Mouse (Mus musculus) gastrocnemius, postnatal 14 days (tissue): ENCODE data around the gene Pear1. TPM values are rescaled to one million over a fixed set of nuclear protein-coding genes. Genes with fewer than 3 reads are reported as not detected.
A peak's percentile ranks its signal among the peaks of the same experiment; 100 is the strongest.

Source experiments
- DNase-seq: peaks from one replicate; pipeline ENCODE4 v3.0.0; 2021; ENCODE audit warnings: mixed read lengths
- intact Hi-C: fragments of 180-260 bp; cut with DNase I; formaldehyde crosslinking; loops from one replicate; pipeline ENCODE4 v1.15.1; 2025; ENCODE audit warnings: low total_unique reads
- total RNA-seq, 2 experiments: library from RNA; stranded (reverse); gene quantifications; 2 replicates each; pipeline ENCODE4 v1.2.3; 2021

Pear1 gene
- total RNA-seq, 2 experiments from 2014 or later, result 14.4 to 17.9 TPM

DNA sequence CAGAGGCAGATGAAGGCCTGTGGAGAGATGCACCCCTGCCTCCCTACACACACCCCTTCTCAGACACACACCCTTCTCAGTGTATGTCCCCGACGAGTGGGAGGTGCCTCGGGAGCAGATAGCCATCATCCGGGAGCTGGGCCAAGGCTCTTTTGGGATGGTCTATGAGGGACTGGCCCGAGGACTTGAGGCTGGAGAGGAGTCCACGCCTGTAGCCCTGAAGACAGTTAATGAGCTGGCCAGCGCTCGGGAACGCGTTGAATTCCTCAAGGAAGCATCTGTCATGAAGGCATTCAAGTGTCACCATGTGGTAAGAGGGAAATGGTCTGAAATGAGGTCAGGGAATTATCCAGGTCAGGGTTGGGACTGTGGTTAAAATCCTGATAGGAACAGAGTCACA is 11.2 kb downstream of the Pear1 start:
- intact Hi-C loops, result loop anchor here (10.0 kb wide), 1 partner anchor 58 kb away; no protein-coding TSS in a partner anchor
- DNase-seq, result peak; percentile 34

DNA sequence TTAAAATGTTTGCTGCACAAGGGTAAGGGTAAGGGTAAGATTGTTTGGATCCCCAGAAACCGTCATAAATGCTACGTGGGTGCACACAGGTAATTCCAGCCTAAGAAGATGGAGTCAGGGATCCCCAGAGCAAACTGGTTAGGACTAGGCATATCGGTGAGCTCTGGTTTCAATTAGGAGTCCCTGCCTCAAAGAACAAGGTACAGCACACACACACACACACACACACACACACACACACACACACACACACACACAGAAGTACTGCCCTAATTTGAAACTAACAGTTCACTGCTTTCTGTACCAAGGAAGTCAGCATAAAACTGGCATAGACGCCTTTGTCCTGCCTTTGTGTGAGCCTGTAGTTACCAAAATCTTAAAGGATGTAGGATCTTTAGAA is 11.7 kb downstream of the Pear1 start:
- intact Hi-C loops, result loop anchor here (10.0 kb wide), 1 partner anchor 58 kb away; no protein-coding TSS in a partner anchor
- no peak for DNase-seq

DNA sequence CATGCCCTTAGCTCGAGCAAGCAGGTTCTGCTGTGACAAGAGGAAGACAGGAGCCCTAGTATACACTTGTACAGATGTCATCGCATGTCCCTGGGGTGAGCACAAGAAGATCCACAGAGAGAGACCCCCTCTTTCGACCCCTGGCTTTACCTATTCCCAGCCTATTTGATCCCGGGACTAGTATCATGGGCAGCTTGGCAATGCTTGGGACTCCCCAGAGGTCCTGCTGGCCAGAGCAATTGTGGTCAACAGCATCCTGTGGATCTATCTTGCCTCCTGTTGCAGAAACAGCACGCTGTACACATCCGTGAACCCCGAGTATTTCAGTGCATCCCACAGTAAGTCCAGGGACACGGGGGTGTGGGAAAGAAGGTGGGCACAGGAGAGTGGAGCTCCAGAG is 12.8 kb downstream of the Pear1 start:
- intact Hi-C loops, result loop anchor here (10.0 kb wide), 1 partner anchor 56 kb away; no protein-coding TSS in a partner anchor
- DNase-seq, result no peak

GRCm38 (mm10) chr3:87809322-87809962 is 14.7 kb downstream of the Pear1 start:
- intact Hi-C loops, result no loop called here
- no peak for DNase-seq

DNA sequence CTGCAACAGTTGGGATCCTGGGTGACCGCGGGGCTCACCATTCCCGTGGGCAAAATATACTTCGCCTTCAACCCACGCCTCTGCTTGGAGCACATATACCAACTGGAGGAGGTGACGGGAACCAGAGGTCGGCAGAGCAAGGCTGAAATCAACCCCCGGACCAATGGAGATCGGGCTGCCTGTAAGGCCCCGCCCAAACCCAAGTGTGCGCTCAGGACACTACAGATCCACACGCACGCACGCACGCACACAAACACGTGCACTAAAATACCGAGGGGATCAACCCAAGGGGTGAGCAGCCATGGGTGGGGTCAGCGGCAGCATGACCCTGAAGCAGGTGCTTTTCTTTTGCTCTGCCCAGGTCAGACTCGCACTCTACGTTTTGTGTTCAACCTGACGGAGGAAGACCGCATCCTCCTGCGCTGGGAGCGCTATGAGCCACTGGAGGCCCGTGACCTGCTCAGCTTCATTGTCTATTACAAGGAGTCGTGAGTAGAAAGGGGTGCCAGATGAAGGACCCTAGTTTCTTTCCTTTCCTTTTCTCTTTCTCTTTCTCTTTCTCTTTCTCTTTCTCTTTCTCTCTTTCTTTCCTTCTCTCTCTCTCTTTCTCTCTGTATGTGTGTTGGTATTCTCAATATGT is 19.9 kb downstream of the Pear1 start:
- intact Hi-C loops, result no loop called here
- no peak for DNase-seq

- no peak for DNase-seq
Measured at GRCm38 (mm10) chr3:87801681-87802080, 22.4 kb downstream of the Pear1 start.

GRCm38 (mm10) chr3:87796736-87797334 is 27.3 kb downstream of the Pear1 start, which contains the start of gene Insrr:
TSS of gene Insrr (plus strand) at chr3:87796951.
- DNase-seq, result peak; percentile 61

More at GRCm38 (mm10) chr3:87801681-87802080, 22.4 kb downstream of the Pear1 start:
- intact Hi-C loops, result no loop called here

GRCm38 (mm10) chr3:87795336-87796277 is 28.5 kb downstream of the Pear1 start:
- intact Hi-C loops, result no loop called here
- peak; percentile 65 for DNase-seq

More at GRCm38 (mm10) chr3:87796736-87797334, 27.3 kb downstream of the Pear1 start, which contains the start of gene Insrr:
- intact Hi-C loops, result no loop called here

GRCm38 (mm10) chr3:87794922-87795325 is 29.2 kb downstream of the Pear1 start, which contains the start of gene Ntrk1:
TSS of gene Ntrk1 (minus strand) at chr3:87795162.
- no peak for DNase-seq
- intact Hi-C loops, result no loop called here

DNA sequence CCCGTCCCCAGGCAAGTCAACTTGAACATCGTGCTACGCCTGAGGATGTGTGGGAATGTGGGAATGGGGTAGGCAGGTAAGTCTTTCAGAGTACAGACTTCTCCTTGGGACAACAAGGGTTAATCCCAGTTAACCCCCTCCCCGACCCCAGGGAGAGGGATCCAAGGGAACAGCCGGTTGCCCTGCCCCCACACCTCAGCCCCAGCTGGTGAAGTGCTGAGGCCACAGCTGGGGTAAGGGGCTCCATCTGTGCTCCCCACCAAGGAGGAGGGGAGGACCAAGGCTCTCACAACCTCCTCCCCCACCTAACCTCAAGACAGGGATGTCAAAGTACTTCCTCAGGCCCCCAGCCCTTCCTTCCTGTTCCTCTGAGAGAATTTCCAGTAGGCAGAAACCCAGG is 34.3 kb downstream of the Pear1 start:
- no peak for DNase-seq
- intact Hi-C loops, result no loop called here

GRCm38 (mm10) chr3:87789248-87789647 is 34.9 kb downstream of the Pear1 start:
- intact Hi-C loops, result no loop called here
- no peak for DNase-seq

GRCm38 (mm10) chr3:87785626-87786214 is 38.4 kb downstream of the Pear1 start:
- DNase-seq, result no peak
- intact Hi-C loops, result no loop called here

GRCm38 (mm10) chr3:87785156-87785555 is 39.0 kb downstream of the Pear1 start:
- intact Hi-C loops, result no loop called here
- DNase-seq, result no peak

- DNase-seq, result no peak
- intact Hi-C loops, result no loop called here
Measured at GRCm38 (mm10) chr3:87783282-87784023, 40.7 kb downstream of the Pear1 start.

DNA sequence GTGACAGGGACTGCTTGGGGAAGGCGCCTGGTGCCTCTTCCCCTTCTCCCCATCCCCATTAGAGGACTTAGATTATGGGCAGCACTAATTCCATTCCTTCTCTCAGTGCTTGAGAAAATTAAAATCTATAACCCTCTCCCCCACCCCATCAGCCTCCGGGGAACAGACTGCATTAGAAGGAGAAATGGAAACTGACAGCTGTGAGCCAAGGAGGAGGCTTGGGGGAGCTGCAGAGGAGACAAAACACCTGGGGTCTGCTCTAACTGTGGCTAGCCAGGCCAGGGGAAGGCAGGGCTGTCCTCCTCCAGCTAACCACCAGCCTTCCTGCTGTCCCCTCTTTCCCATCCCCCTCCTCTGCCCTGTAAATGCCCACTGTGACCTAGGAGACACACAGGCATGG is 45.0 kb downstream of the Pear1 start:
- intact Hi-C loops, result no loop called here
- no peak for DNase-seq

GRCm38 (mm10) chr3:87778283-87778682 is 45.8 kb downstream of the Pear1 start:
- no peak for DNase-seq
- intact Hi-C loops, result no loop called here

GRCm38 (mm10) chr3:87771088-87771487 is 53.0 kb downstream of the Pear1 start:
- intact Hi-C loops, result loop anchor here (5.0 kb wide), 1 partner anchor 71 kb away; no protein-coding TSS in a partner anchor
- DNase-seq, result no peak

GRCm38 (mm10) chr3:87770280-87770679 is 53.8 kb downstream of the Pear1 start:
- no peak for DNase-seq
- intact Hi-C loops, result loop anchor here (5.0 kb wide), 1 partner anchor 72 kb away; no protein-coding TSS in a partner anchor
